17 mouse cellular contexts compared by ENCODE assay signal in the genomic region with DNA sequence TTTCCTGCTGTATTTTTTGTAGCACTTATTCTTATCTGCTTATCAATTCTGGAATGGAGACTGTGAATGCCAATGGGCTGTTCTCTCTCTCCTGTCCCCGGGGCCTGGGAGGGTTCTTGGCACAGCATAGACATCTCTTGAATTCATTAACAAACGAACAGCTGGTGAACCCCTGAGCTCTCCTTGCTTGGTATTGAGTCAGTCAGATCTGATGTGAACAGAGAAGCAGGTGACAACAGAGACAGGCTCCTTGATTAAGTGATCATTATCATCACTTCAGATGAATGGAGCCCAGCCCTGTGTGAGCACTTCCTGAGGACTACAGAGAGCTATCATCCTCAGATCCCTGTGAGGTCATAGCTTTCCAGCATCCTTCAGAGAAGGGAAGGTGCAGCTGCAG. TPM values are rescaled to one million over a fixed set of nuclear protein-coding genes. Genes with fewer than 3 reads are reported as not detected.
A peak's percentile ranks its signal among the peaks of the same experiment; 100 is the strongest.
DNase-seq lines count a peak whose midpoint lies in the region; ATAC-seq and TF ChIP-seq lines count a peak whose summit lies in the region.
"Had no signal": no experiment of that assay in that cellular context is flagged by ENCODE, and none has a peak within 500 bp of the region (broad histone marks: within the 10 kb centered on the region; RNA-seq: fewer than 3 reads in every experiment).

No protein-coding gene starts in this region.

- H3K36me3 ChIP-seq in hindbrain, embryonic 12.5 days: no peaks in the 10 kb centered on the region
- H3K36me3 ChIP-seq in hindbrain, embryonic 10.5 days: no peaks in the 10 kb centered on the region
- H3K36me3 ChIP-seq in neural tube, embryonic 13.5 days: no peaks in the 10 kb centered on the region
- H3K36me3 ChIP-seq in forebrain, postnatal 0 days (ENCODE audit: insufficient read depth): no peaks in the 10 kb centered on the region
- no peaks in the 10 kb centered on the region for H3K36me3 ChIP-seq in midbrain, postnatal 0 days (ENCODE audit: insufficient read depth, low read length)
- H3K36me3 ChIP-seq: embryonic facial prominence, embryonic 12.5 days; limb, embryonic 12.5 days; stomach, embryonic 15.5 days had no signal

- no peak overlapping the region for H3K4me3 ChIP-seq in hindbrain, embryonic 12.5 days
- no peak overlapping the region for H3K4me3 ChIP-seq in hindbrain, embryonic 10.5 days
- no peak overlapping the region for H3K4me3 ChIP-seq in neural tube, embryonic 13.5 days
- H3K4me3 ChIP-seq in forebrain, postnatal 0 days (ENCODE audit: low read depth, low read length): no peak overlapping the region
- no peak overlapping the region for H3K4me3 ChIP-seq in midbrain, postnatal 0 days (ENCODE audit: low read depth, low read length)
- H3K4me3 ChIP-seq: embryonic facial prominence, embryonic 12.5 days; heart, adult 2 months; left cerebral cortex, adult 2 months; limb, embryonic 12.5 days; stomach, embryonic 15.5 days had no signal

- no peak overlapping the region for H3K9ac ChIP-seq in hindbrain, embryonic 12.5 days
- H3K9ac ChIP-seq in neural tube, embryonic 13.5 days: no peak overlapping the region
- H3K9ac ChIP-seq in forebrain, postnatal 0 days: no peak overlapping the region
- no peak overlapping the region for H3K9ac ChIP-seq in midbrain, postnatal 0 days (replicated peaks; ENCODE audit: low read length, poor library complexity, severe bottlenecking)
- H3K9ac ChIP-seq: embryonic facial prominence, embryonic 12.5 days; limb, embryonic 12.5 days; liver, embryonic 14.5 days; stomach, embryonic 15.5 days had no signal

- no peaks in the 10 kb centered on the region for H3K4me1 ChIP-seq in hindbrain, embryonic 12.5 days
- H3K4me1 ChIP-seq in hindbrain, embryonic 10.5 days (replicated peaks): no peaks in the 10 kb centered on the region
- no peaks in the 10 kb centered on the region for H3K4me1 ChIP-seq in neural tube, embryonic 13.5 days (replicated peaks)
- H3K4me1 ChIP-seq in forebrain, postnatal 0 days (ENCODE audit: insufficient read depth): no peaks in the 10 kb centered on the region
- no peaks in the 10 kb centered on the region for H3K4me1 ChIP-seq in midbrain, postnatal 0 days (ENCODE audit: insufficient read depth, low read length)
- H3K4me1 ChIP-seq: embryonic facial prominence, embryonic 12.5 days; limb, embryonic 12.5 days; stomach, embryonic 15.5 days had no signal

- H3K4me2 ChIP-seq in hindbrain, embryonic 12.5 days (replicated peaks): no peak overlapping the region
- H3K4me2 ChIP-seq in neural tube, embryonic 13.5 days: no peak overlapping the region
- no peak overlapping the region for H3K4me2 ChIP-seq in forebrain, postnatal 0 days (ENCODE audit: low read depth)
- H3K4me2 ChIP-seq in midbrain, postnatal 0 days (ENCODE audit: low read depth, low read length, poor library complexity, severe bottlenecking): no peak overlapping the region
- H3K4me2 ChIP-seq: embryonic facial prominence, embryonic 12.5 days; limb, embryonic 12.5 days; stomach, embryonic 15.5 days had no signal

- H3K27ac ChIP-seq in hindbrain, embryonic 12.5 days: no peak overlapping the region
- H3K27ac ChIP-seq in hindbrain, embryonic 10.5 days: no peak overlapping the region
- H3K27ac ChIP-seq in neural tube, embryonic 13.5 days (replicated peaks): 0 out of 2 replicates have a peak overlapping the region, but pooled peaks have one; percentile 6
- H3K27ac ChIP-seq in forebrain, postnatal 0 days (ENCODE audit: low read depth, low read length): no peak overlapping the region
- H3K27ac ChIP-seq in midbrain, postnatal 0 days (ENCODE audit: low read depth, low read length): no peak overlapping the region
- H3K27ac ChIP-seq: embryonic facial prominence, embryonic 12.5 days; heart, adult 2 months; kidney, postnatal 0 days; left cerebral cortex, adult 2 months; limb, embryonic 12.5 days; liver, embryonic 14.5 days; stomach, embryonic 15.5 days had no signal

- no peaks in the 10 kb centered on the region for H3K9me3 ChIP-seq in hindbrain, embryonic 12.5 days (replicated peaks)
- H3K9me3 ChIP-seq in hindbrain, embryonic 10.5 days: no peaks in the 10 kb centered on the region
- H3K9me3 ChIP-seq in neural tube, embryonic 13.5 days: no peaks in the 10 kb centered on the region
- no peaks in the 10 kb centered on the region for H3K9me3 ChIP-seq in forebrain, postnatal 0 days (ENCODE audit: low read length)
- H3K9me3 ChIP-seq in midbrain, postnatal 0 days (ENCODE audit: low read length): no peaks in the 10 kb centered on the region
- H3K9me3 ChIP-seq: embryonic facial prominence, embryonic 12.5 days; limb, embryonic 12.5 days; stomach, embryonic 15.5 days had no signal

- 39% methylated on average over 2 of the region's 2 CpGs for WGBS in hindbrain, embryonic 12.5 days
- 56% methylated on average over 2 of the region's 2 CpGs for WGBS in hindbrain, embryonic 10.5 days
- 45% methylated on average over 2 of the region's 2 CpGs for WGBS in neural tube, embryonic 13.5 days
- WGBS in forebrain, postnatal 0 days: 11% methylated on average over 2 of the region's 2 CpGs
- 39% methylated on average over 2 of the region's 2 CpGs for WGBS in midbrain, postnatal 0 days

- no peak for TF ChIP-seq CTCF in forebrain, postnatal 0 days (IDR thresholded peaks at IDR 0.05; ENCODE audit: low read depth)
- TF ChIP-seq CTCF in midbrain, postnatal 0 days (IDR thresholded peaks at IDR 0.05): no peak

- no peak for DNase-seq in hindbrain, embryonic 10.5 days (ENCODE audit: low spot score)
- no peak for DNase-seq in neural tube, embryonic 10.5 days (ENCODE audit: extremely low spot score, low spot score)
- DNase-seq in forebrain, postnatal 0 days: no peak
- peak; percentile 60 for DNase-seq in midbrain, postnatal 0 days (ENCODE audit: low spot score)
- DNase-seq in ovary, postnatal 36 days (ENCODE audit: low spot score): no peak
- DNase-seq in adrenal gland, postnatal 10 days: no peak
- DNase-seq: cerebellum, adult 9-10 months; heart, adult 2 months had no signal

- H3K27me3 ChIP-seq in hindbrain, embryonic 12.5 days: no peaks in the 10 kb centered on the region
- no peaks in the 10 kb centered on the region for H3K27me3 ChIP-seq in hindbrain, embryonic 10.5 days (ENCODE audit: insufficient read depth, poor library complexity, severe bottlenecking)
- H3K27me3 ChIP-seq in neural tube, embryonic 13.5 days: no peaks in the 10 kb centered on the region
- no peaks in the 10 kb centered on the region for H3K27me3 ChIP-seq in forebrain, postnatal 0 days (ENCODE audit: insufficient read depth, low read length)
- no peaks in the 10 kb centered on the region for H3K27me3 ChIP-seq in midbrain, postnatal 0 days (ENCODE audit: insufficient read depth, low read length)
- H3K27me3 ChIP-seq: embryonic facial prominence, embryonic 12.5 days; limb, embryonic 12.5 days; stomach, embryonic 15.5 days had no signal

- peak; percentile 26; the same call in 1 of the 2 replicates for ATAC-seq in hindbrain, embryonic 12.5 days (ENCODE audit: low FRiP score)
- ATAC-seq in neural tube, embryonic 13.5 days (ENCODE audit: low read depth): peak; percentile 75; the same call in 1 of the 2 replicates
- peak; percentile 55 for ATAC-seq in forebrain, postnatal 0 days
- 0 out of 2 replicates have a peak, but pooled peaks have one; percentile 47 for ATAC-seq in midbrain, postnatal 0 days (ENCODE audit: low FRiP score)
- ATAC-seq: inflammation-experienced regulatory T-cells, adult 6 months had no signal

RNA-seq across cellular contexts. Expression of gene Tars, which starts 35.4 kb away (rescaled TPM):
- 75.8 and 83.4 TPM in 2 replicates for polyA plus RNA-seq in hindbrain, embryonic 12.5 days (2016; fragmentation: Nextera tagmentation; extraction: Ambion mirVana)
- 64.8 and 81.4 TPM in 2 replicates for polyA plus RNA-seq in hindbrain, embryonic 10.5 days (2016; fragmentation: Nextera tagmentation; extraction: Ambion mirVana)
- polyA plus RNA-seq in neural tube, embryonic 13.5 days (2015; fragmentation: Nextera tagmentation; extraction: Ambion mirVana): 46.0 and 58.6 TPM in 2 replicates
- 27.6 and 38.9 TPM in 2 replicates for total RNA-seq in forebrain, postnatal 0 days (2014; rRNA removed)
- 35.0 and 36.5 TPM in 2 replicates for polyA plus RNA-seq in forebrain, postnatal 0 days (2015; fragmentation: Nextera tagmentation; extraction: Ambion mirVana)
- total RNA-seq in midbrain, postnatal 0 days (2014; rRNA removed): 27.6 and 31.0 TPM in 2 replicates
- polyA plus RNA-seq in midbrain, postnatal 0 days (2015; fragmentation: Nextera tagmentation; extraction: Ambion mirVana): 33.6 and 35.2 TPM in 2 replicates
- 10 to 100 TPM; 43.4 to 43.6 TPM for total RNA-seq in adrenal gland, postnatal 10 days (2021)
